Mouse (Mus musculus): ENCODE measurements around the gene Twnk. TPM values are rescaled to one million over a fixed set of nuclear protein-coding genes. Genes with fewer than 3 reads are reported as not detected.
A peak's percentile ranks its signal among the peaks of the same experiment; 100 is the strongest.

Twnk gene
- total RNA-seq (2021): 27.5 and 30.7 TPM in 2 replicates
- long read RNA-seq, experiment 1, transcript Twnk-201 (5 exons, 3,488 nt): major isoform, 32 of 65 reads
- long read RNA-seq, experiment 1, partial matches to known transcripts: 4 of 65 reads
- long read RNA-seq, experiment 1, other reads (novel, unspliced or antisense): 28 of 65 reads
- long read RNA-seq, experiment 2, transcript Twnk-201 (5 exons, 3,488 nt): major isoform, 24 of 65 reads
- long read RNA-seq, experiment 2, partial matches to known transcripts: 40 of 65 reads
- long read RNA-seq, experiment 2, other reads (novel, unspliced or antisense): 1 of 65 reads

- DNase-seq: peak; percentile 78
Measured at GRCm38 (mm10) chr19:45005444-45005843, at the start of gene Twnk. Gene Twnk, plus strand, starts transcription at chr19:45005663.

- DNase-seq: no peak
Measured at GRCm38 (mm10) chr19:44959633-44960032, 45.8 kb upstream of the Twnk start.

- no peak for DNase-seq
Measured at GRCm38 (mm10) chr19:44965978-44966377, 39.5 kb upstream of the Twnk start.

GRCm38 (mm10) chr19:44968329-44968728 lies 37.1 kb upstream of the Twnk start:
- no peak for DNase-seq

- DNase-seq: no peak
Measured at GRCm38 (mm10) chr19:44976636-44977035, 28.8 kb upstream of the Twnk start.

- no peak for DNase-seq
Measured at GRCm38 (mm10) chr19:44977148-44977547, 28.3 kb upstream of the Twnk start.

- DNase-seq: no peak
Measured at GRCm38 (mm10) chr19:44980787-44981186, 24.7 kb upstream of the Twnk start.

- DNase-seq: no peak
Measured at GRCm38 (mm10) chr19:44982477-44983115, 22.9 kb upstream of the Twnk start.

GRCm38 (mm10) chr19:44983366-44983765 lies 22.1 kb upstream of the Twnk start:
- no peak for DNase-seq

GRCm38 (mm10) chr19:44984420-44984819 lies 21.0 kb upstream of the Twnk start:
- no peak for DNase-seq

GRCm38 (mm10) chr19:44985159-44985988 lies 20.1 kb upstream of the Twnk start:
- no peak for DNase-seq

GRCm38 (mm10) chr19:44987004-44987403 lies 18.5 kb upstream of the Twnk start:
- no peak for DNase-seq

- DNase-seq: no peak
Measured at GRCm38 (mm10) chr19:44987851-44988250, 17.6 kb upstream of the Twnk start.

- DNase-seq: no peak
Measured at GRCm38 (mm10) chr19:44988321-44988720, 17.1 kb upstream of the Twnk start.

- peak; percentile 43 for DNase-seq
Measured at GRCm38 (mm10) chr19:44988831-44989566, 16.5 kb upstream of the Twnk start, which contains the start of gene Sema4g. Gene Sema4g, plus strand, starts transcription at chr19:44989101.

- peak; percentile 25 for DNase-seq
Measured at GRCm38 (mm10) chr19:44989567-44990495, 15.6 kb upstream of the Twnk start.

- no peak for DNase-seq
Measured at GRCm38 (mm10) chr19:44991031-44991430, 14.4 kb upstream of the Twnk start.

GRCm38 (mm10) chr19:44992246-44992645 lies 13.2 kb upstream of the Twnk start:
- no peak for DNase-seq

- DNase-seq: no peak
Measured at GRCm38 (mm10) chr19:44992712-44993111, 12.8 kb upstream of the Twnk start.

GRCm38 (mm10) chr19:44997786-44998185 lies 7.7 kb upstream of the Twnk start:
- no peak for DNase-seq

GRCm38 (mm10) chr19:44999647-45000046 lies 5.8 kb upstream of the Twnk start:
- DNase-seq: no peak
